In the genomic region with DNA sequence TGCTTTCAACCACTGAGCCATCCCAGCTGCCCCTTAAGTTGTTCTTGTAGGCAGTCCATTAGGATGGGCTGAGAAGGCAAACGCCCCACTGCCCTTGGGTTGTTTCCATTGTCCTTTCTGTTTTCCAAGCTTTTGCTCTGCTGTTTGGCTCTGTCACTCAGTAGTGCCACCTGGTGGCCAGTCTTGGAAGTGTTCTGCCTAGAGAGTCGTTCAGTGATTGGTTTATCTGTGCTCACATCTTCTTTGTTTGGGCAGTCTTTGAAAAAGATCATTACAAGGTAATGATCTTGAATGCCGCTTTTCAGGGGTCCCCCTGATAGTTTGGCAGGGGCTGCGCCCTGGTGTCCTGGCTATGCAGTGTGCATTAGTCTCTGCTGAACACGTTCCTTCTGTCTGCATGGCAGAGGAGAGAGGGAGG, we compare ENCODE assay signal across 8 mouse cellular contexts. TPM values are rescaled to one million over a fixed set of nuclear protein-coding genes. Genes with fewer than 3 reads are reported as not detected.
A peak's percentile ranks its signal among the peaks of the same experiment; 100 is the strongest.
DNase-seq lines count a peak whose midpoint lies in the region; ATAC-seq and TF ChIP-seq lines count a peak whose summit lies in the region.

No protein-coding gene starts in this region.

- H3K4me3 ChIP-seq in lung, embryonic 14.5 days (ENCODE audit: low read depth, low read length): no peak overlapping the region

- peak; percentile 80 for ATAC-seq in CD4-positive, CD25-positive, alpha-beta regulatory T cell, adult 4 months
- peak; percentile 47; the same call in 1 of the 2 replicates for ATAC-seq in lung, embryonic 14.5 days (ENCODE audit: insufficient read depth)

- no peaks in the 10 kb centered on the region for H3K36me3 ChIP-seq in lung, embryonic 14.5 days (ENCODE audit: insufficient read depth)

- H3K9me3 ChIP-seq in lung, embryonic 14.5 days (ENCODE audit: low read depth, low read length): no peaks in the 10 kb centered on the region

- no peaks in the 10 kb centered on the region for H3K4me1 ChIP-seq in lung, embryonic 14.5 days (ENCODE audit: insufficient read depth)

- peak; percentile 92 for DNase-seq in ZHBTc4 (ENCODE audit: low read depth, low spot score)
- peak; percentile 59 to 76 for DNase-seq in cerebellum, postnatal 4 days (ENCODE audit: low spot score in 2 of 2)
- peak; percentile 42 to 67 for DNase-seq in gastrocnemius, postnatal 4 days (ENCODE audit: low spot score in 2 of 2)
- peak; percentile 76 to 83 for DNase-seq in kidney, postnatal 25 days
- peak; percentile 79 for DNase-seq in lung, embryonic 14.5 days
- DNase-seq in retina, postnatal 7 days (ENCODE audit: low read depth, low spot score): peak; percentile 48
- peak; percentile 89 for DNase-seq in thymus, postnatal 4 days

- no peak overlapping the region for H3K4me2 ChIP-seq in lung, embryonic 14.5 days

- peak; percentile 91 for TF ChIP-seq CTCF in lung, embryonic 14.5 days (IDR thresholded peaks at IDR 0.05; ENCODE audit: low read depth)

- H3K9ac ChIP-seq in lung, embryonic 14.5 days: no peak overlapping the region

- 34% methylated on average over 5 of the region's 5 CpGs for whole genome bisulfite sequencing in lung, embryonic 14.5 days

- no peak overlapping the region for H3K27ac ChIP-seq in lung, embryonic 14.5 days (ENCODE audit: low read depth)

- H3K27me3 ChIP-seq in lung, embryonic 14.5 days (ENCODE audit: insufficient read depth, low read length): no peaks in the 10 kb centered on the region

RNA-seq across cellular contexts. Expression of gene Tfdp2, which starts 28.9 kb away (rescaled TPM):
- polyA plus RNA-seq in CD4-positive, CD25-positive, alpha-beta regulatory T cell, adult 4 months (2017; shearing (Covaris generic)): 10 to 100 TPM; 11.4 to 14.6 TPM
- 10 to 100 TPM; 51.5 to 70.1 TPM for total RNA-seq in gastrocnemius, postnatal 4 days (2021)
- 49.1 and 51.8 TPM in 2 replicates for polyA plus RNA-seq in lung, embryonic 14.5 days (2014; fragmentation: Nextera tagmentation; extraction: Ambion mirVana)

RNA-seq across cellular contexts. Expression of gene Gk5, which starts 48.0 kb away (rescaled TPM):
- polyA plus RNA-seq in CD4-positive, CD25-positive, alpha-beta regulatory T cell, adult 4 months (2017; shearing (Covaris generic)): 1 to 10 TPM; 1.5 to 1.6 TPM
- 1 to 10 TPM; 6.8 to 7.9 TPM for total RNA-seq in gastrocnemius, postnatal 4 days (2021)
- 4.7 and 5.2 TPM in 2 replicates for polyA plus RNA-seq in lung, embryonic 14.5 days (2014; fragmentation: Nextera tagmentation; extraction: Ambion mirVana)
